Mouse (Mus musculus): ENCODE measurements at regions not wholly inside any gene's neighbourhood (a gene's known extent, or its start where the extent isn't known, plus 50 kb on each side); places are given as distances from the start of the nearest gene placed in this dataset.
A peak's percentile ranks its signal among the peaks of the same experiment; 100 is the strongest.

DNA sequence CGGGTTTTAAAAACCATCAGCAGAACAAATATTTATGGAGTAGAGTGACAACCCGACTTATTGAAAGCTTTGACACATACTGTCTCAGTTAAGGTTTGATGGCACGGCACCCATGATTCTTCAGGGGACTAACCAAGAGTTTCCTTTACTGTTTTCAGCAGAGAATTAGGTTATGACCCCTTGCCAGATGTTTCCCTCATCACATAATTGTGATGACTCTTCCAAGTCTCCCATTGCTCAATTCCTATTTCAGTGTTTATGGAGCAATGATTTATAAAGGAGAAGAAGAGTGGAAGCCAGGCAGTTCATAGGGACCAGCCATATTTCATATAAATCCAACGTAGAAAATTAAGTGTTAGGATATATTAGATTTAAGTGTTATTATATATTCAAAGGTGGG is 181.4 kb upstream of the Adgrl2 start:
- DNase-seq (ENCODE audit: low spot score) = no peak

- no peak for DNase-seq (ENCODE audit: low spot score)
Measured at GRCm38 (mm10) chr3:149170191-149170590, 179.8 kb upstream of the Adgrl2 start.

GRCm38 (mm10) chr3:149169442-149169841 is 179.1 kb upstream of the Adgrl2 start:
- DNase-seq (ENCODE audit: low spot score) = peak; percentile 73

GRCm38 (mm10) chr3:149167997-149168396 is 177.6 kb upstream of the Adgrl2 start:
- DNase-seq (ENCODE audit: low spot score) = peak; percentile 57

GRCm38 (mm10) chr3:149164804-149165203 is 174.4 kb upstream of the Adgrl2 start:
- DNase-seq (ENCODE audit: low spot score) = no peak

GRCm38 (mm10) chr3:149163591-149163990 is 173.2 kb upstream of the Adgrl2 start:
- DNase-seq (ENCODE audit: low spot score) = no peak

DNA sequence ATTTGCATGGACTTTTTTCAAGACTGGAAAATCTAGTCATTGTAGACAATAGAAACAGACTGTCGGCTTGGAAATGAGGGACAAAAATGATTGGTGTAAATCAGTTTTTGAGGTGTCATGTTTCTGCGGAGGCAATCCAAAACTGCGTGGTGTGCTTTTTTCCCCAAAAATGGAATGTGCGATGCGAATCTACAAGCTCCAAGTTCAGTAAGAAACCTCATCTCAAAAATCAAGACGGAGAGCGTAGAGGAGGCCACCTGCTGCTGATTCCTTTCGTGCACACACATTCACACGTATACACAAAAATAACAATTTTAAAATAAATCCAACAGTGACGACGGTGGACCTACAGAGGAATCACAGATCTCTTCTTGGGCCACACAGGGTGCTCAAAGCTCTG is 170.5 kb upstream of the Adgrl2 start:
- no peak for DNase-seq (ENCODE audit: low spot score)

- no peak for DNase-seq (ENCODE audit: low spot score)
Measured at GRCm38 (mm10) chr3:149157381-149157780, 167.0 kb upstream of the Adgrl2 start.

GRCm38 (mm10) chr3:149152312-149152711 is 162.0 kb upstream of the Adgrl2 start:
- DNase-seq (ENCODE audit: low spot score) = no peak

DNA sequence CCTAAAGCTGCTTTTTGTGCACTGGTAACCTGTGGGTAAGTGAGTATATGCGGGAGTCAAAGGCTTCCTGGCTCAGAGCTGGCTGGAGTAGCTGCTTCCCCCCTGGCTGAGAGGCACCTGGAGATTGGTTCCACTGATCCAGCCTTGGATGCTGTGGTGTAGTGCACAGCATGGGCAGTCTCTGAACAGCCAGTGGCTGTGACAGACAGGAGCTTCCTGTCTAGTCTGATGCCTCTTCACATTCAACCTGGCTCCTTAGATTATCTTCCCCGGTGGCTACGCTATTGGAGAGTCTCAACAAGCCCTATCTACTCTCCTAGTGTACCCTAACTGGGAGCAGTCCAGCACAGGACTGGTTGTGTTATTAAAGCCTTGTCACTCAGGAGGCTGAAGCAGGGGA is 160.4 kb upstream of the Adgrl2 start:
- DNase-seq (ENCODE audit: low spot score) = no peak

DNA sequence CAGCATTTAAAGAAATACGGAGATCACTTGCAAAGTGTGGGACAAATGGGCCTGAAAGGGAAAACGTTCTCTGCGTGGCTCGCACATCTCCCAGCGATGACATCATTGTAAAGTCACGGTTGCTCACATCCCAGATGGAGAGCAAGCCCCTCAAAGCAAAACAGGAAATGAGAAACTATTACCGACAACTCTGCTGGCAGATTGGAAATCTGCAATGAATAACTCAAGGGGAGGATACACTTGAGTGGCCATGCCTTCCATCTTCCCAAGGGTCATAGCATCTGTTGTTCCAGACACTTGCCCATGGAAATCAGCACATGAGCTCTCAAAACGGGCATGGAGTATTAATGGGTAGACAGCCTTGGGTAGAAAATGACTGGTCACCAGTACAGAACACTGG is 158.3 kb upstream of the Adgrl2 start:
- no peak for DNase-seq (ENCODE audit: low spot score)

GRCm38 (mm10) chr3:149147916-149148315 is 157.6 kb upstream of the Adgrl2 start:
- no peak for DNase-seq (ENCODE audit: low spot score)

GRCm38 (mm10) chr3:149146673-149147072 is 156.3 kb upstream of the Adgrl2 start:
- DNase-seq (ENCODE audit: low spot score) = no peak

GRCm38 (mm10) chr3:149140461-149140860 is 150.1 kb upstream of the Adgrl2 start:
- DNase-seq (ENCODE audit: low spot score) = no peak

DNA sequence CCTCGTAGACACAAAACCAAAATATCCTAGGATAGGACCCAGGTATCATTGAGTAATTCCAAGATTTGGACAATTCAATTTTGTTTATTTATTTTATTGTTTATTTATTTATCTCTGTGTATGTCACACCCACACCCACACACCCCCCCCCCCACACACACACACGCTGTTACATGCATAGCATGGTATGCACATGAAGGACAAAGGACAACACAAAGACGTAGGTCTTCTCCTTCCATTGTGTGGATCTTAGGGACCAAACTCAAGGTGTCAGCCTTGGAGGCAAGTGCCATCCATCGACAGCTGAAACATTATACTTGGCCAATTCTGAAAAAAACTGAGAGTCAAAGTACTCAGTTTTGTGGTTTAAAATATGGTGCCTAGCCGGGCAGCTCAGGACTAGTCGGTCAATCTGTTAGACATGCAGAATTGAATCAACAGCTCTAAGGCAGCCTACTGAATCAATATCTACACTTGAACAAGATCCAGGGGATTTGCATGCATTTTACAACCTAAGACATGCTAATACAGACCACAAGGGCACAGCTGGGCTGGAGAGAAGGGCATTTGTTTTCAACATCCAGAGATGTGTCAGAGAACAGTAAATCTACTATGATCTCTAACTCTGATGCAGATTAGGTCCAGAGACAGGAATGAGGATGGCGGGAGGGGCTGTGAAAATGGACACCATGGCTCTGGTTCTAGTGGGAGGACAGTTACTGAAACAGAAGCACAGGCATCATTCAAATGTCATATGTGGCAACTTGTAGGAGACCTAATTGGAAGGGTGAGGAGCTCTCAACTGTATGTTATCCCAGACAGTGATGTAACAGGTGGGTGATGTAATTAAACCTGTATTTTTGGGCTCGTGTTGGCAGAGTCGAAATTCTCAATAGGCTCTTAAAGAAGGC is 143.9 kb upstream of the Adgrl2 start:
- no peak for DNase-seq (ENCODE audit: low spot score)

- no peak for DNase-seq (ENCODE audit: low spot score)
Measured at GRCm38 (mm10) chr3:149118806-149119205, 128.5 kb upstream of the Adgrl2 start.

DNA sequence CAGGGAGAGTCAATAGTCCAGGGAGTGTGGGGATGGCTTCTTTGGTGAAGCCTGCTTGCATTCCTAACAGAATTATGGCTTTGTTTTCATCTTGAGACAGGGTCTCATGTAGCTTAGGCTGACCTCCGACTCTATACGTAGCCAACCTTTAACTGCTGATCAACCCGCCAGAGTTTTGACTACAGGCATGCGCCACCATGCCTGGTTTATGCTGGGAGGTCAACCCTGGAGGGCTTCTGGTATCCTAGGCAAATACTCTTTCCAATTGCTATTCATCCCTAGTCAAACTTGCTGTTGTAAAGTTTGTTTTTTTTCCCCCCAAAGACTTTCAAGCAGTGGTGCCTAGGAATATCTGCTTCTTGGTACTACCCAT is 127.3 kb upstream of the Adgrl2 start:
- DNase-seq (ENCODE audit: low spot score) = no peak

GRCm38 (mm10) chr3:149117018-149117683 is 126.8 kb upstream of the Adgrl2 start:
- peak; percentile 61 for DNase-seq (ENCODE audit: low spot score)

DNA sequence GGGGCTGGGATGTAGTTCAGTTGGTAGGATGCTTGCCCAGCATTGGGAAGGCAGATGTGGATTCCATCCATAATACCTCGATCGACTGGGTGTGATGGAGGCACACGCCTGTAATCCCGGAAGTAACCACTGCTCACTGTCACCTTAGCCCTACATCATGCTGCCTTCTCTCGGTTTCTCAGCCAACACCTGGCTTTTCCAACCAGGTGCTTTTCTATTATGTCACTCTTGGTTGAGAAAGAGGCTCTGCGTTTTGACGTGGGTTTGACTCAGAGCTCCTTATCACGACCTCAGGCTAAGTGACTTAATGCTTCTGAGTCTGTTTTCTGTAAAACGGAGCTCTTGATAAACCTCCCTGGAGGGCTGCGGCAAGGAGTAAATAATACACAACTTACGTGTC is 126.2 kb upstream of the Adgrl2 start:
- no peak for DNase-seq (ENCODE audit: low spot score)

- DNase-seq (ENCODE audit: low spot score) = peak; percentile 40
Measured at GRCm38 (mm10) chr3:149115901-149116300, 125.5 kb upstream of the Adgrl2 start.

DNA sequence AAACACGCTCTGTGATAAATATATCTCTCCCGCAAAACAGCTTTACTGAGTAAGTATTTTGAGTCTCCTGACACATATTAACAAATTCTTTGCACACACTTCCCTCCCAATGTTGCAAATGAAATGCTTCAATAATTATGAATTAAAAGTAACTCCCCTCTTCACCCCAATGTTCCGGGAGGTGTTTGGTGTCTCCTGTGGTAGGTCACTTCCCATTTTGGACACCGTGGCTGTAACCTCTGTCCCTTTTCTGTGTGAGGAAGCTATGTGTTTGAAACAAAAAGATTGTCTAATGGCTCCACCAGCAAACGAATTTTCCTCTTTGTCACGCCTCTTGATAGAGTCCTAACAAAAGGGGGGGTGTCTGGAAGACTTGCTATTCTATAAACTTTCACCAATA is 122.5 kb upstream of the Adgrl2 start:
- DNase-seq (ENCODE audit: low spot score) = no peak

DNA sequence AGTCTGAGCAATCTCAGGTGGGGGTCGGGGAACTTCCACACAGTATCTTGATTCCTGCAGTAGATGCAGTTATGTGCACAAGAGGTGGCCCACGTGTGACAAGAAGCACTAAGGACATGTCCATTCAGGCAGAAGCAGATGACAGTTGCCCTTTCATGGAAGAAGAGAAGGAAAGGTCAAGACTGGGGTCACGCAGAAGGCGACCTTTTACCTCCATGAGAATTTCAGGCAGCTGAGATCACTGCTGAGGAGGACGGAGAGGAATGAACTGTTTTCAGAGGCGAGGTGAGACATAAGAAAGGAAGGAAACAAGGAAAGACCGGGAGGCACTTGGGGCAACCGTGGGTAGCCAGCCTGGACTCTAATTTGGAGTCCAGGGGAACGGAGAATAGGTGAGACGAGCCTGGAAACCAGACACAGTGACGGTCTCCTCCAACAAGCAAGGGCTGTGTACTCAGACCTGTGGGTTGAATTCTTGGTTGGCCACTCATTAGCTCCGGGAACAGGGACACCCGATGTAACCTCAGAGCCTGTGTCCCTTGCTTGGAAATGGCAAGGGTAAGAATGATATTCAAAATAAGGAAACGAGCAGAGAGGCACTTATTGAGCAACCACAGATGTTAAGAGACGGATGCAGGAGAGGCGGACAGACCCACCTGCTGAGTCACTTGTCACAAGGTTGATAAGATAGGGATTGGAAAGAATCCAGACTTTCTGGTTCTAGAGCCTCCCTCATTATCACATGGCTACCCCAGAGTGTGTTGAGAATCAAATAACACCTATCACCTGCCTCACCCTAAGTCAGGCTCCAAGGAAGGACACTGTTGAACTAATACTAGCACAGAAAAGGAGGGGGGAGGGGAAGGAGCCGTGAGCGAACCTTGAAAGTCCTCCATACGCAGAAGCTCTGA is 121.4 kb upstream of the Adgrl2 start:
- peak; percentile 79 for DNase-seq (ENCODE audit: low spot score)

Data from yolk sac, embryonic 10.5 days (tissue).